Mouse (Mus musculus) gastrocnemius, postnatal 10 days (tissue): ENCODE measurements around the gene Cdyl2. TPM values are rescaled to one million over a fixed set of nuclear protein-coding genes. Genes with fewer than 3 reads are reported as not detected.
A peak's percentile ranks its signal among the peaks of the same experiment; 100 is the strongest.

ENCODE experiments used
- DNase-seq: peaks from one replicate; pipeline ENCODE4 v3.0.0; 2021; ENCODE audit warnings: mixed read lengths
- long read RNA-seq, 2 experiments: library from polyadenylated mRNA; stranded (forward); transcript quantifications; one replicate each; pipeline ENCODE4 v2.0.0; 2021
- total RNA-seq, 2 experiments: library from RNA; stranded (reverse); gene quantifications; 2 replicates each; pipeline ENCODE4 v1.2.3; 2021

The Cdyl2 gene
- 1 to 10 TPM; 5.5 to 6.5 TPM for total RNA-seq
- long read RNA-seq, experiment 1, transcript Cdyl2-201 (7 exons, 2,411 nt), result major isoform, 9 of 11 reads
- long read RNA-seq, experiment 1, partial matches to known transcripts, result 1 of 11 reads
- long read RNA-seq, experiment 1, other reads (novel, unspliced or antisense), result 1 of 11 reads
- long read RNA-seq, experiment 2, transcript Cdyl2-201 (7 exons, 2,411 nt), result major isoform, 7 of 8 reads
- long read RNA-seq, experiment 2, partial matches to known transcripts, result 1 of 8 reads
- long read RNA-seq, experiment 2, other reads (novel, unspliced or antisense), result 0 of 8 reads

DNA sequence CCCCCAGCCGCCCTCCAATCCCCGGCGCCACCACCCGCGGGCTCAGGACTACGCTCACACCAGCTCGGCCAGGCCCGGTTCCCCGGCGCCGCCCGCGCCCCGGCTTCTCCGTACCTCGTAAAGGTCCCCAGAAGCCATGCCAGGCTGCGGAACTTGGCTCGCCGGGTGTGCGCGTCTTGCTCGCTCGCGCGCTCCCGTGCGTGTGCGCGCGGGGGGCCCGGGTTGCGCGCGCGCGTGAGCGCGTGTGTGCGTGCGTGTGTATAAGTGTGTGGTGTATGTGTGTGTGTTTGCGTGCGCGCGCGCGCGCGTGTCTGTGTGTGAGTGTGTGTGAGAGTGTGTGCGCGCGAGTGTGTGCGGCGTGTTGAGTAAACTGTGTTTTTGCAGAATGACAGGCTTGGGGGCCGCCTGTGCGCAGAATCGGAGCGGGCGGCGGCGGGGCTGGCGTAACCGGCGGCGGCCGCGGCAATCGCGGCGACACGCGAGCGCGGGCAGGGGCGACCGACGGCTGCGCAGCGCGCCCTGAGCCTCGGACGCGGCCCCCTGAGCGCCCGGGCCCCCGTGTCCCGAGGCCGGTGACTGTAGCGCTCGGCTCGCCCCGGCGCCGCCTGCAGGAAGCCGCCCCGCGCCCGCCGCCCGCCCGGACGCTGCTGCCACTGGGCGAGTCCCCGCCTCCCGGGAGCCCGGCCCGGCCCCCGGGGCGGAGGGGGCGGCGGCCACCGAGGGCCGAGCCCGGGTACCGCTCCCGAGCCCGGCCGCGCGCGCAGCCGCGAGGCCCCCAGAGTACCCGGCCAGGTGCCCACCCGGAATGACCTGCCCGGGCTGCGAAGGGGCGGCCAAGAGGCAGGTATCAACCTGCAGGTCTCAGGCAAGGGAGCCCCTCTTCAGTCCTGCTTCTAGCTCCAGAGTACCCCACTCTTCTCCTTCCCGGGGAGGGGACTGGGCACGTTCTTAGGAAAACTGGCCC, at the start of gene Cdyl2:
TSS of gene Cdyl2 (minus strand) at position 308 of the 964 bp plus-strand sequence.
- peak; percentile 77 for DNase-seq

DNA sequence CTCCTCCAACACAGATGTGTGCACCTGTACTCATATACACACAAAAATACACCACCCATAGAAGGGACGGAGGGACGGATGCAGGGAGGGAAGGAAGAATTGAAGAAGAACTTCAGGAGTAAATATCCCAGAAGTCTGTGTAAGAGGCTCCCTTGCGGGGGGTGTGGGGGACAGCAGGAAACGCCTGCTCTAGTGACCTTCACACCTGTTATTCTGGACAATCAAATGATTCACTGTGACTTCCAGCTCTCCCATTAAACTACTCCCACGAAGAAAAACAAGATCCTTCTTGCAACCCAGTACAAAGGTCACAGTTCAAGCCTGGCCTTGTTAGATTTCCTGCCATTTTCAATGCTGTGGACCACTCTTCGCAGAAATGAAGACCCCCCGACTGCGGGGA, 47.8 kb upstream of the Cdyl2 start:
- no peak for DNase-seq

DNA sequence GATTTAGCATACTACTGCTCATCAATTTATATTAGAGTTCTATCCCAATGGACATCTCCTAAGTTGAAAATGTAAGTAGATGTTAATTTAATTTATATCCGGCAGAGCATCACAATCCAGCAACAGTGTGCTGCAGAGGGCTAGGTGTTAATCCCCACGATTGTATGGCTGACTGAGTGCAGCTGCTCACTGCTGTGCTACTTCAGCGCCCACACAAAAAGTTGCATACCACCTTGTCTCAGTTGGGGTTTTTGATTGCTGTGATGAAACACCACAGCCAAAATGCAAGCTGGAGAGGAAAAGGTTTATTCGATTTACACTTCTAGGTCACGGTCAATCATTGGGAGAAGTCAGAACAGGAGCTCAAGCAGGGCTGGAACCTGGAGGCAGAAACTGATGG, 41.4 kb upstream of the Cdyl2 start:
- DNase-seq, result no peak

DNA sequence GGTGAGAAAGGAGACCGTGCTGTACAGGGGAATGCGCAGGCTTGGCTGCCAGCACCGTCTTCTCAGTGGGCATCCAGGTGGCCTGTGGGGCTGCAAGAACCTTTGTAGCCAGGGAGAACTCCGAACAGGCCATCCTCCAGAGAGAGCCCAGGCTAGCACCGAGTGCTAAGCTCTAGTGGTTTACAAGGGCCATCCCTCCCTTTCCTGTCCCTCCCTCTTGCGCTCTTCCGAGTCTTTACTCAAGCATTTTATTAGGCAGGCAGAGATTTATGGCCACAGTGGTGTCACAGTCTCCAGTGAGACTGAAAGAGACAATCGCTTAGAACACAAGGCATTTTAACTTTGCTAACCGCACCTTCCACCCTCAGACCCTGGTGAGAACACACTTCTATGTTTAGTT, 39.9 kb upstream of the Cdyl2 start:
- DNase-seq, result no peak

DNA sequence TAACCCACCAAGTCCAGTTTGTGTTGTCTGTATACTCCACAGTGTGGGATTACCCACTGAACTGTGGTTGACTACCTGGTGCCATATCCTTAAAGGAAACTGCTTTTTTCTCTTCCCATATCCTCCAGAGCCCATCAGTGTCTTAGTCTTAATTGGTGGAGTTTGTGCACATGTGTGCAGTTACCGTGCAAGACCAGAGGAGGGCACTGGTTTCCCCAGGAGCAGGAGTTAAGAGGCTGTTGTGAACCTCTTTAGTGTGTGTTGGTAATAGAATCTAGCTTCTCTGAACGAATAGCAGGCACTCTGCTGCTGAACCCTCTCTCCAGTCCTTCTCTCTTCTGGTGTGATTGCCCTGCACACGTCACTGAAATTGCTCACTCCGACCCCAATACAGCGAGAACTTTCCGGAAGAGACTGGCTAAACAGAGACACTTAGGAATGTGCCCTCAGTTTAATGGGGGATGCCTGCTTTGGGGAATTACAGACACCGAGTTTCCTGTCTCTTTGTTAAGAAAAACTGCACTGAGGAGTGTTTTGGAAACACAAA, 39.1 kb upstream of the Cdyl2 start:
- no peak for DNase-seq

DNA sequence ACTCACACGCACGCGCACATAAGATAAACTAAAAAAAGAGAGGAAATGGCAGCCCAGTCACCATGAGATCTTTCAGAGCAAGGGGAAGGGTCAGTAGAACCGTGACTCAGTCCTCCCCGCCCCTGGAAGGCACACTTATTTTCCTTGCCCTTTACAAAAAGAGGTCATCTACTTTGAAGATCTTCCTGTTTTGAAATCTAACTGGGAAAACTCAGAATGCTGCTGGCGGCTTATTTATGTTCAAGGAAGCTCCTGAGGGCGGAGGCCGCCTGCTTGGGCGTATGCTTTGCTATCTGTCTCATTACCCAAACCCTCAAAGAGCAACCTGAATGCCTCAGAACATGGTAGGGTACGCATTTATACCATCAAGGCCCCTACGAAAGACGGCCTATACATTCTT, 38.0 kb upstream of the Cdyl2 start:
- no peak for DNase-seq

DNA sequence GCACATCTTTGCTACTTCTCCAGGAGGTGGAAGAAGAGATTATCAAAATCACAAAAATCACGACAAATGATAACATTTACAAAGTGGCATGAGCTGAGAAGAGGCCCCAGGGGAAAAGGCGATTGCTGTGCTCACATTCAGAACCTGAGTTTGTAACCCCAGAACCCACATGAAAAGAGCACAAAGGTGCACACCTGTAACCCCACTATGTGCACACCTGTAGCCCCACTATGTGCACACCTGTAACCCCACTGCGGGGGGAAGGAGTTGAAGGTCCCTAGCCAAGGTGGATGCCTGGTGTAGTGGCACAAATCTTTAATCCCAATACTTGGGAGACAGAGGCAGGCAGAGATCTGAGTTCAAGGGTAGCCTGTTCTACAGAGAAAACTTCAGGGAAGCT, 23.4 kb upstream of the Cdyl2 start:
- no peak for DNase-seq

DNA sequence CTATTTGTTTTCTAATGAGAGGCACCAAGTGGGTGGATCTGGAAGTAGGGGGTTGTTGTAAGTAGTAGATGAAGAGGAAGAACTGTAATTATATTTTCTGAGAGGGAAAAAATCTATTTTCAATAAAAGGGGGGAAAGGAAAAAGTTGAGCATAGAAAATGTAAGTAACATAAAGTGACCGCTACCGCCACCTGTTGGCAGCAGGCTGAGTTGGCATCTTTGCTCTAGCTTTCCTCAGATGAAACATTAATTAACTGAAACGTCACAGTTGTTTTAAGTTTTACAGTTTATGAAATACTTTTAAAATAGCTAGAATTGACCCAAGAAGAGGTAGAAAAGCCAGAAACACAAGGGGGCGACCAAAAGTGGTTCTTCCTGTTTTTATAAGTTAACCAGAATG, 22.8 kb upstream of the Cdyl2 start:
- DNase-seq, result peak; percentile 54

DNA sequence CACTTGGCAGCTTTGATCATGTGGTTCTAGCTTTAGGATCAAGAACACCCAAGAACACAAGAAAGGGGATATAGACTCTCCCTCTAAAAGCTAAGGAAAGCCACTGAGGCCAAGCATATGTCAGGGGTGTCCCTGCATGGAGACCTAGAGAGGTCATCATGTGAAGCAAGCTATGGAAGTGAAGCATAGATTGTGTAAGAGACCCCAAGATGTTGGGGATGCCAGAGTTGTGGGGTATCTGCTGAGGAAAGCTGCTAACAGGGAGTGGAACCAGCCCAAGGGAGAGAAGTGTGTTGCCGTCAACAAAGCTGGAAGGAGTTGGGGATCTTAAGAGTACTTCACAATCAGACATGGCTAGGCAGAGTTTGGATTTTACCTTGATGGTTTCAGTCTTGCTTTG, 7.9 kb upstream of the Cdyl2 start:
- no peak for DNase-seq

DNA sequence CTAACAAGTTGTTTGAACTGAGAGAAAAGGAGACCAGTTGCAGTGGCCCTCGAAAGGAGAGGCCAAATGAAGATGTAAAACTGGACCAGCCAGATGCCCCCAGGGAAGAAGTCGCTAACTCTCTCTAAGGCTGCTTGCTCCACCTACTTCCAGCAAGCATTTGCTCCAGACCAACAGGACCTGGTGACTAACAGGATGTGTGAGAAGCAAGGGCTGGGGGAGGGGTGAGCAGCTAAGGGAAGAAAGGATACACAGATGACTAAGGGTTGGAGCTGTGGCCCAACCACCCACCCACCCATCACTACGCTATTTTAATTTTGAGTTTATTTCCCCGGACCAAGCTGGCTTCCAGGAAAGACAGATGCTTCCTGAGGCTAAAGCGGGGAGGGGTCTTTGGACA, 2.5 kb upstream of the Cdyl2 start:
- no peak for DNase-seq

DNA sequence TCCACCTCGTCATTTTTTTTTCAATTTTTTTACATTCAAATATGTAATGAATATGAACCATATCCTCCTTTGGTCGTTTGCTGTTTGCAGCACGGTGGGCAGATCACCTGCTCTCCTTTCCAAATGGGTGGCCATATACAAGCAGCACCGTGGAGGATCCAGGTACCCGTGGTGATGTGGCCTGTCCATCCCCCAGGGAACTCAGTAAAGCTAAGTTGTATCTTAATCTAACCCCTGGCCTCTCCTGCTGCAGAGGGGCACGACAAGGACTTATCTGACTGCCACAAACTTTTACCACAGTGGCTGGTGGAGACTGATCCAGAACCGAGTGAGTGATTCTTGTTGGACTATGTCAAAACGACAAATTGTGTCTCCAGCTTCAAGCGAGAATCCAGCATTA, 1.4 kb upstream of the Cdyl2 start:
- no peak for DNase-seq

DNA sequence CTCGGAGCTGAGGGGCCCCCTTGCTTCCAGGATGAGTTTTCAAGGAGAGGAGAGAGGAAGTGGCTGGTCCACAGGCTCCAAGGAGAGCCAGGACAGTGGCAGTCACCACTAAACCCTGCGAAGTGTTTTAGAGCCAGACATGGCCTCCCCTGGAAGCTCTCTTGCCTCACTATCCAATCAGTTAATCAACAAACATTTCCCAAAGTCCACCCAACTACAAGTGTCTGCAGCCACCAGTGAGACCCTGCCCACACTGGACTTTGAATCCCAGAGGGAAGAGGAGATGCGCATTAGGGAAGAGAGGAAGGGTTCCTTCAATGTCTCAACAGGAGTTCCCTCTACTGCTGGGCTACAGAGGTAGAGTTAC, 840 bp upstream of the Cdyl2 start:
- no peak for DNase-seq

DNA sequence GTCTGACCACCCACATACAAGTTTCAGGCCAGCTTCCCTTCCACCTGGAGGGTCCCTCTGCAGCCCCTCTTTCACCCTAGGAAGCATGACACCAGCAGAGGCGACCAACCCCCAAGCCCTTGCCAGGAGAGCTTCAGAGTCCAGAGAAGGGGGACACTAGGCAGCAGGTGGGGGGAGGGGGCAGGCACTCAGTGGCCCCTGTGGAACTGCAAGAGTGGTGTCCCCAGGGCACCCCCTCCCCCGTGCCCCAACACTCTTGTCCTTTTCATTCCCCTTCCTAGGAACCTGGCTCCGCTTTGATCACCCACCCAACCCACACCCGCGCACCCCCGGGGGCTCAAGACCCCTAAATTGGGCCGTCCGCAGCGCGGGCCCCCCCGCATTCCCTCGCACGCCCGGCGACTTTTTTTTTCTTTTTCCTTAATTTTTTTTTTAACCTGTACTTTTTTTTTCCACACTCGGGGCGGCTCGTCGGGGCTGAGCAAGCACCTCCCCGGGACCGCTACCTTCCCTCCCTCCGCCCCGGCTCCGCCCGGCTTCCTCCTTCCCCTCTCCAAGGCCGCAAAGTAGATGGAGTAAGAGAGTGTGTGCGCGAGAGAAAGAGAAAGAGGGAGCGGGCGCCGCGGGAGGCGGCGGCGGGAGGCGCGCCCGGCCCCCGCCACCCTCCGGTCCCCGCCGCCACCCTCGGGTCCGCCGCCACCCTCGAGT, 661 bp downstream of the Cdyl2 start:
- DNase-seq, result no peak

DNA sequence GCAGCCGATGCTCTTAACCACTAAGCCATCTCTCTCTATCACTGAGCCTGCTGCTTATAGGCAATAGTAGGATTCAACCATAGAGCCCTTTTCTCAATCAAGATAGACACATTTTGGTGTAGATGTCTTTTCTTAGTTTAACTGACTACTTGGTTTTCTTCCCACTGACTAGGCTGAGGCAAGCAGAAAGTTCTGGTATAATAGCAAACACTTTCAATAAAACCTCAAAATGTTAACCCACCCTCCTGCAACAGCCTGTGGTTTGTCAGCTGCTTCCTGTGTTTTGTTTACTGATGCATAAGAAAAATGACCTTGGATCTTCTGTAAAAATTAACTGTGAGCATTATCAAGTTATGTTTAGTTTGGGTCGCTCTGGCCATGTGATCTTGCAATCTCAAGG, 11.3 kb downstream of the Cdyl2 start:
- no peak for DNase-seq

DNA sequence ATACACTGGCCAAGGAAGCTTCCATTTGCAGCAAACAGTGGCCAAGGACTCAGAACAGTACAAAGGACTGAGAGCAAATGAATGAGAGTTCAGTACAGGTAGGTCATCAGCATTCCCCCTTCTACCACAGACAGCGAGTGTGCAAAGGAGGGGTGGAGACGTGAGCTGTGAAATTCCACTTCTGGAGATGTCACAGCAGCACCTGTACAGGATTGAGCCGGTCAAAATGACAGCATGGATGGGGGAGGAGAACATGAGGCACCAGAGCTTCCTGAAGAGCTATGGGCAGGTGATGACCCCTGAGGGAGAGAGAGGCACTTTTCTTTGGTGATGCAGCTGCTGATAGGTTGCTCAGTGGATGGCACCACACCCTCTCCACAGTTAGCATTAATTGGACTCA, 25.3 kb downstream of the Cdyl2 start:
- no peak for DNase-seq

DNA sequence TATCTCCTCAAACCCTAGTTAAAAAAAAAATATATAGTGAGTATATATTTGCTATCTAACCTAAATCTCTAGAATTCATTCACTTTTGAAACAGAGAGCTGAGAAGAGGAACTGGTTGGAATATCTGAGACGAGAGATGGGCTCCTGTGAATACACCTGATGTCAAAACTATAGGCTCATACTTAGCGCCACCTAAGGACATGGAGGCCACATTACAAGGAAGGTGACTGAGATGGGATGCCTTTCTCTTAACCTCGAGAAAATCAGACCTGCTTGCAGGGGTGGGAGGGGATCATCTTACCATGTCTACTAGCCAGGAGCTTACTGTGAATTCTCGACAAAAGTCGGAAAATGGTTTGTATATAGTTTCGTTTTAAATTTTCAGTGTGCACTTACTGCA, 30.3 kb downstream of the Cdyl2 start:
- DNase-seq, result no peak

DNA sequence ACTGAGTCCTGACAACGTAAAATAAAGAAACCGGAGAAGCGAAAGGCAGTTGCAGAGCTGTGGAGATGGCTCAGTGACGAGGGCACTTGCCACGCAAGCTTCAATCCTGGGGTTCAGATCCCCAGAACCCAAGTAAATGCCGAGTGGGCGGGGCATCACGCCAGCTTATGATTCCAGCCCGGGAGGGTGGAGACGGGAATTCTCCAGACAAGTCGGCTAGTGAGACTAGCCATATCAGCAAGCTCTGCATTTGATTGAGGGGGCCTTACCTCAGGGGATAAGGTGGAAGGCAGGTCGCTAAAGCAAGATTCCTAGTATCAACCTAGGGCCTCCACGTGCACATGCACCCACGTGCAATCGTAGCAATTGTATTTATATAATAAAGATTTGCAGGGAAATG, 39.9 kb downstream of the Cdyl2 start:
- no peak for DNase-seq

DNA sequence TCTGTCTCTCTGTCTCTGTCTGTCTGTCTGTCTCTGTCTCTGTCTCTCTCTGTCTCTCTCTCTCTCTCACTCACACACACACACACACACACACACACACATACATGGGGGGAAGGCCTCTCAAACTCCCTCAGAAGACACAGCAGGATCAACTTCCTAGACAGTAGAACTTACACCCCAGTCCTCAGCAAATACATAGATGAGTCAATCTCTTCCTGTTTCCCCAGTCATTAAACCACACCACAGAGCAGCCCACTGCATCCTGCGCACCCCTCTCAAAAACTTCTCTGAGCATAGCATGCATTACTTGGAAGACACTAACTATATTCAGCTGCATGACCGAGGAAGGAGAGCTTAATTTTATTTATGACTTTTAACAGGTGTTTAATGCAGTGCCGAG, 43.0 kb downstream of the Cdyl2 start:
- DNase-seq, result no peak

DNA sequence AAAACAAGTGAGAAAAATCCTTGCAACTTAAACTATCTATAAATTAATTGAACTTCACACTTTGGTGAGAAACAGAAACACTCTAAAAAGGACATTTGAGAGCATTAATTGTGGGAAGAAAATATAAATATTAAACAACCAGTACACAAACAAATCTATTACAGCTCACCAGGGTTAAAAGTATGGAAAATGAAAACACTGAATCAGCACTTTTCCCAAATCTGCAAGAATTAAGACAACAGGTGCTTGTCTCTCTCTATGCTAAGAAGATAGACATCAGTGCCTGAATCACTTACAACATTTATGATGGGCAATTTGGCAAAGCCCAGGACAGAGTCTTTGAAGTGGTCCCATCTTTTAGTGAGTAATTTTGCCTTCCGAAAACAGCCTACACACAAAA, 56.6 kb downstream of the Cdyl2 start:
- no peak for DNase-seq

DNA sequence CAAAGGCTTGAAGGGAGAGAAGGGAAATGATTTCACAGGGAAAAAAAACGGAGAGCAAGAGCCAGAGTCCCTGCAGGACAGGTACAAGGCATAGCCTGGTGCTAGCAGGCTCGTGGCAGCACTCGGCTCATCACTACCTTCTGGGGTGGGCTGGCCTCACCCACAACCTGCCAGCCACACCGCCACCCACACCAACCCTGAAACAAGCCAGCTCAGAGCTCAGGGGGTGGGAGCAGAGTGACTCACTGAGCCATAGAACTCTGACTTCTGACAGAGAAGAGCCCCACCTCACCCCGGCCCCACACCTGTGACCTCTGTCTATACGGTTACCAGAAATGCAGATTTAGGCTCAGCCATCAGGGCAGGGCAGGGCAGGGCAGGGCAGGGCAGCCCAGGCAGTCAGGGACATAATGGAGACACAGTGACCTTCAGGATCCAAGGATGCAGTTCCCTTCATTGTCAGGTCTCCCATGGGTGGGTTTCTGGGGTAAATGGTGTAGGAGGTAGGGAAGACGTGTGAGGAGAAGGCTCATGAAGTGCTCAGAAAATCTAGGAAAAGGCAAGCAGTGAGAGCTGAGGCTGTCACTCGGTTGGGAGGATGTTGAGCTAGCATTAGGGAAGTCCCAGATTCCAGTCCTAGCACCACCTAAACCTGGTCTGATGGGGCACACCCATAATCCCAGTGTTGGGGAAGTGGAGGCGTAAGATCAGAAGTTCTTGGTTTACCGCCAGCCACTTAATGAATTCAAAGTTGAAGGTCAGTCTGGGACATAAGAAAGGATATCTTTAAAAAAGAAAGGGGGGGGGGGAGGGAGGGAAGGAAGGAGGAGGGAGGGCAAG, 58.6 kb downstream of the Cdyl2 start:
- DNase-seq, result no peak

DNA sequence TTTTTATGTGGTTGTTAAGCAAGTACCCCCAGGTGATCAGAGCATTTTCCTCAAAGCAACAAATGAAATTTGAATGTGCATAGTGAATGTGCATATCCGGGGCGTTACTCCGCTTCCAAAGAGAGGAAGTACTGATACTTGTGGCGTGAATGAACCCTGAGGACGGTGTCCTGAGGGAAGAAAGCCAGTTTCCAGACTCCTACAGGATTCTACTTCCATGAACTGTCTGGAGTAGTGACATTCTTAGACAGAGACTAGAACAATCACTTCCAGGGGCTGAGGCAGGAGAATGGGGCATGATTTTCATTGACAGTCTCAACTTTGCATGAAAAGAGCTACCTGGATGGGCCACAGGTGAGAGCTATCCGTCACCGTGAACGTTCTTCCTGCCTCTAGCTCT, 59.3 kb downstream of the Cdyl2 start:
- no peak for DNase-seq

DNA sequence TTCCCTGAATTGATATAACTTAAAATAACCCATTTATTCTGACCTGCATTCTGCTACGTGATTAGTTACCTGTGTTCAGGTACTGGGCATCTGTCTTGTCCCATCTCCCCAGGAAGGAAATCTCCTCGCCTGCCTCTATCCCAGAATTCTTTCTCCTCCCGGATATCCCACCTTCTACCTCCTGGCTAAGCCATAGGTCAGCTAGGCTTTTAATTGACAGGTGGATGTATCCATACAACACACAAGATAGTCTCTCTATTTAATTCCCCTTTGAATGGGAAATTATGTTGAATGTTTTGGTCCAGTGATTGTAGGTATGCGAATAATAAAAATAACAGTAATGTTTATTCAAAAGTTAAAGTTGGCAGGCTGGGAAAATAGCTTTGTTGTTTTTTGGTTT, 59.7 kb downstream of the Cdyl2 start:
- DNase-seq, result no peak
